Mouse (Mus musculus) olfactory bulb, adult 2 months (tissue): ENCODE measurements at regions not wholly inside any gene's neighbourhood (a gene's known extent, or its start where the extent isn't known, plus 50 kb on each side); places are given as distances from the start of the nearest gene placed in this dataset.

Source experiments
- CTCF ChIP-seq: fragments of 200-500 bp; IDR thresholded peaks from 2 replicates; pipeline ENCODE4 v1.5.1; 2012; ENCODE audit warnings: low read depth, mild to moderate bottlenecking, low read length, moderate library complexity; ENCODE audit not compliant: insufficient read depth
- POLR2A ChIP-seq: fragments of 200-500 bp; IDR thresholded peaks from 2 replicates; pipeline ENCODE4 v1.6.1; 2012; ENCODE audit warnings: mild to moderate bottlenecking, low read depth, low read length, moderate library complexity; ENCODE audit not compliant: insufficient read depth

- TF ChIP-seq CTCF (no peak), POLR2A (no peak)
Observed at GRCm38 (mm10) chr10:96708471-96708870, 91.7 kb downstream of the Btg1 start.
